Mouse (Mus musculus): ENCODE measurements at regions not wholly inside any gene's neighbourhood (a gene's known extent, or its start where the extent isn't known, plus 50 kb on each side); places are given as distances from the start of the nearest gene placed in this dataset.
A peak's percentile ranks its signal among the peaks of the same experiment; 100 is the strongest.

- TF ChIP-seq MAFK (IDR thresholded peaks at IDR 0.05; ENCODE audit: insufficient read depth, low read depth, low read length) (no peak), ZC3H11A (IDR thresholded peaks at IDR 0.05; ENCODE audit: borderline replicate concordance, low read depth, low read length) (no peak), HCFC1 (IDR thresholded peaks at IDR 0.05; ENCODE audit: borderline replicate concordance, insufficient read depth, low read length) (no peak), CHD2 (IDR thresholded peaks at IDR 0.05; ENCODE audit: low read depth, low read length) (no peak), ZNF384 (IDR thresholded peaks at IDR 0.05; ENCODE audit: low read depth, low read length) (no peak)
- in situ Hi-C loops (cut with MboI; ENCODE audit: low sequenced_read_pairs in 2 of 2, unreplicated experiment in 2 of 2), result no loop called here
- no peak overlapping the region for H3K27ac ChIP-seq (ENCODE audit: insufficient read depth, low read depth, low read length, poor library complexity, severe bottlenecking)
- H3K36me3 ChIP-seq (ENCODE audit: control insufficient read depth, insufficient read depth, low read length, poor library complexity, severe bottlenecking), result no peaks in the 10 kb centered on the region
- H3K4me1 ChIP-seq (ENCODE audit: control insufficient read depth in 2 of 2, insufficient read depth in 2 of 2, low read length in 2 of 2, poor library complexity in 1 of 2), result no peaks in the 10 kb centered on the region
- H3K9me3 ChIP-seq (ENCODE audit: control insufficient read depth, insufficient read depth, low read depth, low read length), result no peaks in the 10 kb centered on the region
- DNase-seq (ENCODE audit: low read depth, low spot score), result no peak
- H3K9ac ChIP-seq (ENCODE audit: insufficient read depth, low read depth, low read length, poor library complexity, severe bottlenecking), result no peak overlapping the region
- H3K4me3 ChIP-seq (ENCODE audit: insufficient read depth in 1 of 2, low read depth in 1 of 2, low read length in 2 of 2, poor library complexity in 1 of 2, severe bottlenecking in 1 of 2), result no peak overlapping the region
Measured at GRCm38 (mm10) chr1:43633246-43633645, 97.2 kb upstream of the 1500015O10Rik start.

DNA sequence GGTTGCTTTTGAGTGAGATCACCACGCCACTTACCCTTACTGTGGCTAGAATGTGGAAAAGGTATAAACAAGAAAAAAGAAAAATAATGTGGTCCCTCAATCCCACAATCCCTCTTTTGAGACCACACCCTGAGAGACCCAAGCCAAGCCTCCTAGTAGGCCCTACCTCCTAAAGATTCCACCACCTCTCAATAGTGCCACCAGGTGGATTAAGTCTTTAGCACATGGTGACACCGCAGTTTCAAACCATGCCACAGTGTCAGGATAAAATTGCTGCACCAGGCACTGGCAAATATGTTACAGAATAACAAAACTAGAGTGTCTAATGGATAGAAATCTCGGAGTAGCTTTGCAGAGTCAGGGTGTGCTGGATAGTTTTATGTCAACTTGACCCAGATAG is 94.7 kb upstream of the 1500015O10Rik start:
- H3K27ac ChIP-seq (ENCODE audit: insufficient read depth, low read depth, low read length, poor library complexity, severe bottlenecking), result no peak overlapping the region
- H3K4me1 ChIP-seq (ENCODE audit: control insufficient read depth in 2 of 2, insufficient read depth in 2 of 2, low read length in 2 of 2, poor library complexity in 1 of 2), result no peaks in the 10 kb centered on the region
- H3K36me3 ChIP-seq (ENCODE audit: control insufficient read depth, insufficient read depth, low read length, poor library complexity, severe bottlenecking), result no peaks in the 10 kb centered on the region
- no peak overlapping the region for H3K4me3 ChIP-seq (ENCODE audit: insufficient read depth in 1 of 2, low read depth in 1 of 2, low read length in 2 of 2, poor library complexity in 1 of 2, severe bottlenecking in 1 of 2)
- no peak overlapping the region for H3K9ac ChIP-seq (ENCODE audit: insufficient read depth, low read depth, low read length, poor library complexity, severe bottlenecking)
- in situ Hi-C loops (cut with MboI; ENCODE audit: low sequenced_read_pairs in 2 of 2, unreplicated experiment in 2 of 2), result no loop called here
- TF ChIP-seq MAFK (IDR thresholded peaks at IDR 0.05; ENCODE audit: insufficient read depth, low read depth, low read length), result 0 out of 2 replicates have a peak, but pooled peaks have one; percentile 48
- TF ChIP-seq ZC3H11A (IDR thresholded peaks at IDR 0.05; ENCODE audit: borderline replicate concordance, low read depth, low read length), result 0 out of 2 replicates have a peak, but pooled peaks have one; percentile 37
- no peak for TF ChIP-seq HCFC1 (IDR thresholded peaks at IDR 0.05; ENCODE audit: borderline replicate concordance, insufficient read depth, low read length)
- no peak for DNase-seq (ENCODE audit: low read depth, low spot score)
- H3K9me3 ChIP-seq (ENCODE audit: control insufficient read depth, insufficient read depth, low read depth, low read length), result no peaks in the 10 kb centered on the region

DNA sequence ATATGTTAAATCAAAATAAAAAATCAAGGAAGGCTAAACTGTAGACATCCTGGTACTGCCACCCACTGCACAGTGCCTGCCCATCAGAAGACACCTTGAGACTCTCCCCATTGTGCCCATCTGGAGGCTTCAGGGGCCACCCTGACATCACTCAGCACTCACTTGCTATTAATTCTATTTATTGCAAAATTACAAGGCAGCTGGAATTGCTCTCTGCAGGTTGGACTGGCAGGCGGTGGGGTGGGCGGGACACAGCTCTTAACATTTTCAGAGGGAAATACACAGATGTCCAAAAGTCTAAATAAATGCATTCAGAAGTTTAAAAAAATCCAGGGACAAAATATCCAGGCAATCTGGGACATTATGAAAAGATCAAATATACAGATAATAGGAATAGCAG is 92.4 kb upstream of the 1500015O10Rik start:
- no peak overlapping the region for H3K9ac ChIP-seq (ENCODE audit: insufficient read depth, low read depth, low read length, poor library complexity, severe bottlenecking)
- TF ChIP-seq ZC3H11A (IDR thresholded peaks at IDR 0.05; ENCODE audit: borderline replicate concordance, low read depth, low read length), result no peak
- TF ChIP-seq ZNF384 (IDR thresholded peaks at IDR 0.05; ENCODE audit: low read depth, low read length), result no peak
- TF ChIP-seq MAFK (IDR thresholded peaks at IDR 0.05; ENCODE audit: insufficient read depth, low read depth, low read length), result no peak
- no peak for TF ChIP-seq HCFC1 (IDR thresholded peaks at IDR 0.05; ENCODE audit: borderline replicate concordance, insufficient read depth, low read length)
- in situ Hi-C loops (cut with MboI; ENCODE audit: low sequenced_read_pairs in 2 of 2, unreplicated experiment in 2 of 2), result no loop called here

GRCm38 (mm10) chr1:43672031-43672430 is 58.4 kb upstream of the 1500015O10Rik start:
- TF ChIP-seq CHD2 (IDR thresholded peaks at IDR 0.05; ENCODE audit: low read depth, low read length) (no peak), ZNF384 (IDR thresholded peaks at IDR 0.05; ENCODE audit: low read depth, low read length) (no peak), MAFK (IDR thresholded peaks at IDR 0.05; ENCODE audit: insufficient read depth, low read depth, low read length) (no peak), HCFC1 (IDR thresholded peaks at IDR 0.05; ENCODE audit: borderline replicate concordance, insufficient read depth, low read length) (no peak), ZC3H11A (IDR thresholded peaks at IDR 0.05; ENCODE audit: borderline replicate concordance, low read depth, low read length) (no peak)
- in situ Hi-C loops (cut with MboI; ENCODE audit: low sequenced_read_pairs in 2 of 2, unreplicated experiment in 2 of 2), result no loop called here

More for the DNA sequence above, 92.4 kb upstream of the 1500015O10Rik start:
- Histone ChIP-seq H3K36me3 (ENCODE audit: control insufficient read depth, insufficient read depth, low read length, poor library complexity, severe bottlenecking) (no peaks in the 10 kb centered on the region), H3K9me3 (ENCODE audit: control insufficient read depth, insufficient read depth, low read depth, low read length) (no peaks in the 10 kb centered on the region), H3K27ac (ENCODE audit: insufficient read depth, low read depth, low read length, poor library complexity, severe bottlenecking) (no peak overlapping the region), H3K4me3 (ENCODE audit: insufficient read depth in 1 of 2, low read depth in 1 of 2, low read length in 2 of 2, poor library complexity in 1 of 2, severe bottlenecking in 1 of 2) (no peak overlapping the region), H3K4me1 (ENCODE audit: control insufficient read depth in 2 of 2, insufficient read depth in 2 of 2, low read length in 2 of 2, poor library complexity in 1 of 2) (no peaks in the 10 kb centered on the region)
- DNase-seq (ENCODE audit: low read depth, low spot score), result no peak

More at GRCm38 (mm10) chr1:43672031-43672430, 58.4 kb upstream of the 1500015O10Rik start:
- H3K4me3 ChIP-seq (ENCODE audit: insufficient read depth in 1 of 2, low read depth in 1 of 2, low read length in 2 of 2, poor library complexity in 1 of 2, severe bottlenecking in 1 of 2), result no peak overlapping the region
- no peaks in the 10 kb centered on the region for H3K4me1 ChIP-seq (ENCODE audit: control insufficient read depth in 2 of 2, insufficient read depth in 2 of 2, low read length in 2 of 2, poor library complexity in 1 of 2)
- H3K27ac ChIP-seq (ENCODE audit: insufficient read depth, low read depth, low read length, poor library complexity, severe bottlenecking), result no peak overlapping the region
- DNase-seq (ENCODE audit: low read depth, low spot score), result no peak
- H3K9me3 ChIP-seq (ENCODE audit: control insufficient read depth, insufficient read depth, low read depth, low read length), result no peaks in the 10 kb centered on the region
- no peak overlapping the region for H3K9ac ChIP-seq (ENCODE audit: insufficient read depth, low read depth, low read length, poor library complexity, severe bottlenecking)
- H3K36me3 ChIP-seq (ENCODE audit: control insufficient read depth, insufficient read depth, low read length, poor library complexity, severe bottlenecking), result no peaks in the 10 kb centered on the region
